Mouse (Mus musculus) limb, embryonic 12.5 days (tissue): ENCODE measurements around the gene Gm10945. TPM values are rescaled to one million over a fixed set of nuclear protein-coding genes. Genes with fewer than 3 reads are reported as not detected.
A peak's percentile ranks its signal among the peaks of the same experiment; 100 is the strongest.

ENCODE experiments used
- ATAC-seq: fragments of 200-750 bp; cut with Nextera tagmentation; 2 replicates; pipeline ENCODE4 v1.8.0; 2017; ENCODE audit warnings: low read depth, moderate TSS enrichment; ENCODE audit not compliant: insufficient number of reproducible peaks, insufficient read depth, low FRiP score, low TSS enrichment
- H3K27ac ChIP-seq: fragments of 300-500 bp; sonication (generic); 2 replicates; pipeline ENCODE4 v1.5.1; 2016; ENCODE audit warnings: mild to moderate bottlenecking, moderate library complexity
- H3K27me3 ChIP-seq: fragments of 300-500 bp; sonication (generic); 2 replicates; pipeline ENCODE4 v1.6.1; 2016; ENCODE audit warnings: mild to moderate bottlenecking, moderate library complexity
- H3K36me3 ChIP-seq: fragments of 300-500 bp; sonication (generic); 2 replicates; pipeline ENCODE4 v1.6.1; 2016; ENCODE audit warnings: mild to moderate bottlenecking, moderate library complexity
- H3K4me1 ChIP-seq: fragments of 300-500 bp; sonication (generic); replicated peaks from 2 replicates; pipeline ENCODE4 v1.6.1; 2016
- H3K4me2 ChIP-seq: fragments of 300-500 bp; sonication (generic); 2 replicates; pipeline ENCODE4 v1.6.1; 2016; ENCODE audit warnings: mild to moderate bottlenecking, moderate library complexity
- H3K4me3 ChIP-seq: fragments of 300-500 bp; sonication (generic); replicated peaks from 2 replicates; pipeline ENCODE4 v1.5.1; 2016; ENCODE audit warnings: mild to moderate bottlenecking
- H3K9ac ChIP-seq: fragments of 300-500 bp; sonication (generic); replicated peaks from 2 replicates; pipeline ENCODE4 v1.6.1; 2016; ENCODE audit warnings: mild to moderate bottlenecking, moderate library complexity
- H3K9me3 ChIP-seq: fragments of 300-500 bp; sonication (generic); 2 replicates; pipeline ENCODE4 v1.6.1; 2016; ENCODE audit warnings: mild to moderate bottlenecking, moderate library complexity
- WGBS: fragments of 180-500 bp; shearing (Covaris S2); methylation state at CpG from one replicate; pipeline ENCODE4 v1.1.7; 2016; 5-methylcytosine and 5-hydroxymethylcytosine counted together
- polyA plus RNA-seq: library from polyadenylated mRNA; unstranded; fragments of >200 nt; fragmentation: Nextera tagmentation; extraction: Ambion mirVana; gene quantifications from 2 replicates; pipeline ENCODE4 v1.2.1, GENCODE M21; 2016

The Gm10945 gene
- polyA plus RNA-seq: not detected in 2 replicates

DNA sequence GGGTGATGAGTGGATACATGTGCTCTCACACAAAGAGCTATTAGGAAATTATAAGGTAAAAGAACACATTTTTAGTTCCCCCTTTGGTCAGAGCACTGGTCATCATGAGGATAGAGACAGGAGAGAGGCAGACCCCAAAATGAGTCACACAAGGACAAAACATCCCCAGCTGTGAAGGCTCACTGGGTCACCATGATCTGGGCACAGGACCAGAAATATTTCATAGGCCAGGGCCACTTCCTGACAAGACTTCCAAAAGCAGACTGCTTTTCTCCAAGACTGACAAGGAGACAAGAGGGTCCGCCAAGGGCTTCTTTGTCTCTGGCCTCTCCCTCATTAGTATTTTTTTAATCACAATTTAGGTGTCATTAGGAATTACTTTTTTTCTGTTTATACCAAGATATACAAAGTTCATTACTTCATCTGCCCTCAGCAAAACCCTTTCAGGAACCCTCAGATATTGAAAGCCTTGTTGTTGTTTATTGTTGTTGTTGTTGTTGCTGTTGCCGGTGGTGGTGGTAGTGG, at the start of gene Gm10945:
Gene Gm10945, minus strand, starts transcription at position 475 of the 525 bp plus-strand sequence.
- H3K36me3 ChIP-seq: no peaks in the 10 kb centered on the region
- no peak within 1 kb of the TSS for H3K9ac ChIP-seq
- no peaks in the 10 kb centered on the region for H3K27me3 ChIP-seq
- 79% methylated on average over 2 of the region's 2 CpGs for WGBS
- 0 out of 2 replicates have a peak, but pooled peaks cover 3% of the 10 kb centered on the region for H3K9me3 ChIP-seq
- H3K4me1 ChIP-seq: no peaks in the 10 kb centered on the region
- no peak within 1 kb of the TSS for H3K4me3 ChIP-seq
- H3K4me2 ChIP-seq: no peak within 1 kb of the TSS
- ATAC-seq: no peak
- no peak within 1 kb of the TSS for H3K27ac ChIP-seq

DNA sequence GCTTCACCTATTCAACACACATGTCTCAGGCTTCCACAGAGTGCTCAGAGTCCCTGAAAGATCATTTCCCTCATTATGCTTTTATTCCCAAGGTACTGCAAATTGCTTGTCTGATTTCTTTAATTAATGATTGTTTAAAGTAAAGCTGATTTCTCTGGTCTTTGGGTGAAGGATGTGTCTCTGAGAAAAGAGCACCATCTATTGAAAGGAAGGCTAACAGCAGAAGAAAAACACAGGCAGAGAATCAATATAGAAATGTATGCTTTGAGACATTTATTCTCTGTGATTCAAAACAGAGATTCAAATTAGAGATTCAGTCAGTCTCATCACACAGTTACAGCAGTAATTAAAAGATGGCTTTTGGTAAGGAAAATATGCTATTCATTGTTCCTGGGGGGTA, 28.7 kb upstream of the Gm10945 start:
- ATAC-seq: no peak
- peaks cover 12% of the 10 kb centered on the region; the same call in 1 of the 2 replicates for H3K27me3 ChIP-seq
- no peak overlapping the region for H3K27ac ChIP-seq
- H3K9ac ChIP-seq: no peak overlapping the region
- H3K9me3 ChIP-seq: no peaks in the 10 kb centered on the region
- H3K4me2 ChIP-seq: no peak overlapping the region
- no peak overlapping the region for H3K4me3 ChIP-seq
- no peaks in the 10 kb centered on the region for H3K36me3 ChIP-seq
- H3K4me1 ChIP-seq: no peaks in the 10 kb centered on the region

DNA sequence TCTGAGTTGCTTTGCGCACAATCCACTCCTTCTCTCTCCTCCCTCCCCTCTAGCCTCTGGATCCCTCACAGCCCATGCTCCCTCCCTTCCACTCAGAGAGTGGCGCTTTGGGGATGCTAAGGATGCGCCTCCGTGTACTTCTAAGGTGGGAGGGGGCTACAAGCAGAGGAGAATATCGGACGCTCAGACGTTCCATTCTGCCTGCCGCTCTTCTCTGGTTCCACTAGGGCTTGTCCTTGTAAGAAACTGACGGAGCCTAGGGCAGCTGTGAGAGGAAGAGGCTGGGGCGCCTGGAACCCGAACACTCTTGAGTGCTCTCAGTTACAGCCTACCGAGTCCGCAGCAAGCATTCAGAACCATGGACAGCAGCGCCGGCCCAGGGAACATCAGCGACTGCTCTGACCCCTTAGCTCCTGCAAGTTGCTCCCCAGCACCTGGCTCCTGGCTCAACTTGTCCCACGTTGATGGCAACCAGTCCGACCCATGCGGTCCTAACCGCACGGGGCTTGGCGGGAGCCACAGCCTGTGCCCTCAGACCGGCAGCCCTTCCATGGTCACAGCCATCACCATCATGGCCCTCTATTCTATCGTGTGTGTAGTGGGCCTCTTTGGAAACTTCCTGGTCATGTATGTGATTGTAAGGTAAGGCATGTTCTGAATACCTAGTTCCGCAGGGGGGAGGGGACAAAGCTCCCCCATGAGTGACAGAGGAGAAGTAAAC, 27.1 kb upstream of the Gm10945 start:
- no peaks in the 10 kb centered on the region for H3K9me3 ChIP-seq
- 4% methylated on average over 25 of the region's 25 CpGs for WGBS
- H3K27me3 ChIP-seq: peaks cover 12% of the 10 kb centered on the region; the same call in 1 of the 2 replicates
- H3K4me3 ChIP-seq: no peak overlapping the region
- ATAC-seq: peak; percentile 90
- H3K36me3 ChIP-seq: no peaks in the 10 kb centered on the region
- H3K9ac ChIP-seq: no peak overlapping the region
- no peaks in the 10 kb centered on the region for H3K4me1 ChIP-seq
- H3K27ac ChIP-seq: no peak overlapping the region
- H3K4me2 ChIP-seq: no peak overlapping the region

DNA sequence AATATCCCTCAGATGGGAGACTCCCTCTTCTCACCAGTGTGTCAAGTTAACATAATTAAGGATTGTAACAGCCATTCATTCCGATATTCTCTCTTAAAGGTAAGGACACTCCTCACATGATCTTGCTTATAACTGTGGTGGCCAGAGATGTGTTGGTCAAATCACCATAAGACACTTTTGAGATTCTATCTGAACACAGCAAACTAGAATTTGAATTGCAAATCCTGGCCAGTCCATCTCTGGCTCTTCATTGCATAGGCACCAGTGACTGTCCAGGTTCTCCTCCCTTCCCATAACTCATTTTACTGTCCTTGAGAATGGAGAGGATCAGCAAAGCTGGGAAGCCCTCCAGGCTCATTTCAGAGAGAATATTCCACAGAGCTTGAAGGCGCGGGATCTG, 3.4 kb downstream of the Gm10945 start, which contains the start of gene Oprm1:
Gene Oprm1, plus strand, starts transcription at position 301 of the 400 bp plus-strand sequence.
- no peak within 1 kb of the TSS for H3K9ac ChIP-seq
- ATAC-seq: no peak
- no peaks in the 10 kb centered on the region for H3K4me1 ChIP-seq
- no peak within 1 kb of the TSS for H3K4me2 ChIP-seq
- no peak within 1 kb of the TSS for H3K27ac ChIP-seq
- 85% methylated on average over 3 of the region's 3 CpGs for WGBS
- H3K4me3 ChIP-seq: no peak within 1 kb of the TSS
- no peaks in the 10 kb centered on the region for H3K27me3 ChIP-seq
- H3K36me3 ChIP-seq: no peaks in the 10 kb centered on the region
- 0 out of 2 replicates have a peak, but pooled peaks cover 3% of the 10 kb centered on the region for H3K9me3 ChIP-seq

DNA sequence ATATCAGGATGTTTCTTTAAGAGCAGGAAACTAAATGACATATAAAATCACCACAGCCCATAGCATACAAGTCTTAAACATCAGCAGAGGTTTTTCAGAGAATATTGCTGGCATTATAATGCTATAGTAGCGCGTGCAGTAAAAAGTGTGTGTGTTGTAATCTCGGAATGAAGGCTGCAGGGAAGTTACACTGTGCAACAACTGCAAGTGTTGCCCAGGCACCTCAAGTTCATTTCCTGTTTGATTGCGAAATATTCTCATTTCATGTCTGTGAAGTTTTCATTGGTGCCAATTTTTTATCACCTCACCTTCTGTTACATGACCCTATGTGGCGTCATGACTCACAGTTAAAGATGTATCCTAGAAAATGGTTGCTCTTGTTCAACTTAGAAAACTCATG, 8.2 kb downstream of the Gm10945 start:
- WGBS: 91% methylated on average over 5 of the region's 5 CpGs
- no peak overlapping the region for H3K9ac ChIP-seq
- no peaks in the 10 kb centered on the region for H3K9me3 ChIP-seq
- no peak overlapping the region for H3K4me2 ChIP-seq
- no peaks in the 10 kb centered on the region for H3K4me1 ChIP-seq
- no peak for ATAC-seq
- no peak overlapping the region for H3K4me3 ChIP-seq
- H3K27ac ChIP-seq: no peak overlapping the region
- no peaks in the 10 kb centered on the region for H3K36me3 ChIP-seq
- H3K27me3 ChIP-seq: no peaks in the 10 kb centered on the region

DNA sequence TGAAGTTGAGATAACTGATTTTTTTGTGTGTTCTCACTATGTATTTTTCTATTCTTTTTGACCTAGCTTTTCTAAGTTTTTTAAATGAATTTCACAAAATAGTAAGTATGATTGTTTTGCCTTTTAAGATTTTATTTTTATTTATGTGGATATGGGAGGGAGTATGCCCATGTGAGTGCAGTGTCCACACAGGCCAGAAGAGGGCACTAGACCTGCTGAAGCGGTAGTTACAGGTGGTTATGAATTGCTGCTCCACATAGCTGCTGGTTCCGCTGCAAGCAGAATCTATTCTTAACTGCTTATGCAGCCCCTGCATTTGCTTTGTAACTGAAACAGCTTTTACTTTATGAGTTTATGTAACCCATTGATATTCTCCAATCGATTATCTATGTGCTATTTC, 33.1 kb downstream of the Gm10945 start:
- Histone ChIP-seq H3K4me2 (no peak overlapping the region), H3K4me1 (no peaks in the 10 kb centered on the region), H3K4me3 (no peak overlapping the region), H3K36me3 (no peaks in the 10 kb centered on the region), H3K9ac (no peak overlapping the region), H3K9me3 (0 out of 2 replicates have a peak, but pooled peaks cover 5% of the 10 kb centered on the region), H3K27ac (no peak overlapping the region), H3K27me3 (no peaks in the 10 kb centered on the region)
- WGBS: 91% methylated on average over 3 of the region's 3 CpGs
- ATAC-seq: no peak

DNA sequence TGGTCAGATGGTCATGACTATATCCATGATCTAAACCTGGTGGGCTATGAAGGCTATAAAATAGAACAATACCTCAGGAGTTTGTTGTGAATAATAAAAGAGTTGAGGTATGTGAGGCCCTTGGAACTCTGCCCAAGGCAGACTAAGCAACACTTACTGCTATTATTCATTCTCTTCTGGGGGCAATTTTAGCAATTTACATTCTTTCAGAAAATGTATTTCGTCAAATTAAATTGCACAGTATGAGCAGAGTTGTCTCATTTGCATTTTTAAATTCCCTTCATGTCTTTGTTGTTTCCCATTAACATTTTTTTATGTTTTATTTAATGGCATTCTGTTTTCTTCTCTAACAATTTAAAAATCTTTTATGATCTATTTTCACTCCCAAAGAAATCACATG, 37.8 kb downstream of the Gm10945 start:
- Histone ChIP-seq H3K9me3 (0 out of 2 replicates have a peak, but pooled peaks cover 5% of the 10 kb centered on the region), H3K36me3 (no peaks in the 10 kb centered on the region), H3K4me2 (no peak overlapping the region), H3K9ac (no peak overlapping the region), H3K4me1 (no peaks in the 10 kb centered on the region), H3K4me3 (no peak overlapping the region), H3K27me3 (no peaks in the 10 kb centered on the region), H3K27ac (no peak overlapping the region)
- ATAC-seq: no peak
- 74% methylated on average over 1 of the region's 1 CpGs for WGBS

DNA sequence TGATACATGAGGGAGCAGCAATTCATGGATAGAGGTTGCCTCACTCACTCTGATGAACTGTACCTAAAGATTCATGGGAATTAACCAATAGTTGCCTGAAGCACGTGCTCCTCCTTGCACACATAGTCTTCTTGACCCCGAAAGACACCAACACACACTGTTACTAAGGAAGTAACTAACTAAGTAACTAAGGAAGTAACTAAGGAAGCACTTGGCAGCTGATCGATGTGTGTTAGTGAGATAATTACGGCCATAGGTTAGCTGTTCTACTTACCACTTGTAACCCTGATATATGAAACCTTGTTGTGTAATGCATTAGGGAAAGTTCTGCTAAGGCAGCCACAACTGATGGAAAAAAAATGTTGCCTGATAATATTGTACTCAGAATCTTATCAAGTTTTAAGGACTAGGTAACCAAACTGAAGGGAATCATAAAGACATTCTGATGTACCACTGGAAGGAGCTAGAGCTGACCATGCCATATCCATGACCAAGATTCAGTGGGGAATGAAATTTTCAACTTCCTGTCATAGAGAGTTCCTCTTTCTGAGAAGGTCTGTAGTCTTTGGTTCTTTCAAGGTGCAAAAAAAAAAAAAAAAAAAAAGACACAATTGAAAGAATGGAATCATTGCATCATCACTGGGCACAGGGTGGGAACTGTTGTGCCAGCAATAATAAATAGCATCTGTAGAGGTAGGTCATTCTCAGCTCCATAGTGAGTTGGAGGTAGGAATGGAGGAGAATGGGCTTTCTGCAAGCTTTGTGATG, 44.2 kb downstream of the Gm10945 start:
- no peaks in the 10 kb centered on the region for H3K4me1 ChIP-seq
- 78% methylated on average over 4 of the region's 4 CpGs for WGBS
- H3K4me2 ChIP-seq: no peak overlapping the region
- H3K9ac ChIP-seq: no peak overlapping the region
- ATAC-seq: no peak
- no peaks in the 10 kb centered on the region for H3K27me3 ChIP-seq
- no peak overlapping the region for H3K4me3 ChIP-seq
- H3K36me3 ChIP-seq: no peaks in the 10 kb centered on the region
- H3K27ac ChIP-seq: no peak overlapping the region
- H3K9me3 ChIP-seq: no peaks in the 10 kb centered on the region

DNA sequence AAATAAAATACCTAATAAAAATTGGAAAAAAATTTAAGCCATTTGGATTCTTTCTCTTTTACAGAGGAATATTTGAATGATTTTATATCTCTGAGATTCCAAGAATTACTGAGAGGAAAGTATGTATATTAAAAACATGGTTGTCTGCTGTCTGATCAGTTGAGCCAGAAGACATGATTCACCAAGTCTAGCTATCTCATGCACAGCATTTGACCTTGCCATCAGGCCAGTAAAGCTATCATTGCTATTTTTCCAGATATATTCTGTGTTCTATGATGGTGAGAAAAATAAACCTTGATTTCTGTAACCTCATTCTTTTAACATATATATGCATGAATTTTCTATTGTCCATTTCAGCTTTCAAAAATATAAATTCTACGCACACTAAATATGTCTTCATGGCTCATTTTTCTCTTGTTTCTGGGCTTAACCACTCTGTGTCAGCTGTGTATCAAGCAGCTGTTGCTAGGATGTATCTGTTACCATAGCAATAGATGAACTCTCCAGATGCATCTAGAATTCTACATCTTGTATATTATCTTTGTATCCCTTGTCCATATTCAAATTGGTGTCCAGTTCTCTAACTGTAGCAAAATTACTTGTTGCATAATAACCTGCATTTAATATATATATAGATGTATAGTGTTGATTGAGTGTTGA, 56.2 kb downstream of the Gm10945 start:
- Histone ChIP-seq H3K36me3 (no peaks in the 10 kb centered on the region), H3K9ac (no peak overlapping the region), H3K27ac (no peak overlapping the region), H3K4me2 (no peak overlapping the region), H3K9me3 (no peaks in the 10 kb centered on the region), H3K4me1 (no peaks in the 10 kb centered on the region), H3K27me3 (no peaks in the 10 kb centered on the region), H3K4me3 (no peak overlapping the region)
- no peak for ATAC-seq
- WGBS: 84% methylated on average over 1 of the region's 1 CpGs

DNA sequence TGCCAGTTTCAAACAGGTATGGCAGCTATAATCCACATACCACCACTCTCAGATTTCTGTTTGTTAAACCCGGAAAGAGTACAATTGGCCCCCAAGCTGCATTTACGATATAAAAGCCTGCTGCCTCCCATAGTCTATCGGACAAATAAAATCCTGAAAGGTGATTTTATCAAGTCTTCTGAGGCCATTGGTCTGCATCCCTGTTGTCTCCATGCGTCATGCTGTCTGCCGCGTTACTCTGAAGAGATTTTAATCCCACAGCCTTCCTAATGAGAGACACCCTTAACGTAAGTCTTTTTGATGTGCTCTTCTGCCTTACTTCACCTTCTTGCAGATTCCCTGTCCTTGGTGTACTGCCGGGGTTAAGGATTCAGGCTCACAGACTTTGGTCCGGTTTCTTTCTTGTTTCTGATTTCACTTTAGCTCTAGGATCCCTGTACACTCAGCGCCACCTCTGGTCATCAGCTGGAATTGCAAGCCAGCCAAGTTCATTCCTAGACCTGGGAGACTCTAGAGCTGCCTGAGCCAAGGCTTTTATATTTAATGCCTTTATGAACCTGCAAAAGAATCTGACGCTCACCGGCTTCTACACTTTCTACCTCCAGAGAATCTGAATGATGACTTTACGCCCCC, 67.2 kb downstream of the Gm10945 start:
- 53% methylated on average over 13 of the region's 13 CpGs for whole genome bisulfite sequencing
- H3K9me3 ChIP-seq: no peaks in the 10 kb centered on the region
- H3K4me2 ChIP-seq: no peak overlapping the region
- no peaks in the 10 kb centered on the region for H3K4me1 ChIP-seq
- ATAC-seq: no peak
- no peak overlapping the region for H3K9ac ChIP-seq
- no peaks in the 10 kb centered on the region for H3K36me3 ChIP-seq
- no peaks in the 10 kb centered on the region for H3K27me3 ChIP-seq
- H3K4me3 ChIP-seq: no peak overlapping the region
- H3K27ac ChIP-seq: no peak overlapping the region
